Mouse (Mus musculus): Measurements from ENCODE around the gene Sv2a. TPM values are rescaled to one million over a fixed set of nuclear protein-coding genes. Genes with fewer than 3 reads are reported as not detected.

The Sv2a gene
- total and polyA plus RNA-seq, 2 experiments from 2014 or later: 112 to 124 TPM

DNA sequence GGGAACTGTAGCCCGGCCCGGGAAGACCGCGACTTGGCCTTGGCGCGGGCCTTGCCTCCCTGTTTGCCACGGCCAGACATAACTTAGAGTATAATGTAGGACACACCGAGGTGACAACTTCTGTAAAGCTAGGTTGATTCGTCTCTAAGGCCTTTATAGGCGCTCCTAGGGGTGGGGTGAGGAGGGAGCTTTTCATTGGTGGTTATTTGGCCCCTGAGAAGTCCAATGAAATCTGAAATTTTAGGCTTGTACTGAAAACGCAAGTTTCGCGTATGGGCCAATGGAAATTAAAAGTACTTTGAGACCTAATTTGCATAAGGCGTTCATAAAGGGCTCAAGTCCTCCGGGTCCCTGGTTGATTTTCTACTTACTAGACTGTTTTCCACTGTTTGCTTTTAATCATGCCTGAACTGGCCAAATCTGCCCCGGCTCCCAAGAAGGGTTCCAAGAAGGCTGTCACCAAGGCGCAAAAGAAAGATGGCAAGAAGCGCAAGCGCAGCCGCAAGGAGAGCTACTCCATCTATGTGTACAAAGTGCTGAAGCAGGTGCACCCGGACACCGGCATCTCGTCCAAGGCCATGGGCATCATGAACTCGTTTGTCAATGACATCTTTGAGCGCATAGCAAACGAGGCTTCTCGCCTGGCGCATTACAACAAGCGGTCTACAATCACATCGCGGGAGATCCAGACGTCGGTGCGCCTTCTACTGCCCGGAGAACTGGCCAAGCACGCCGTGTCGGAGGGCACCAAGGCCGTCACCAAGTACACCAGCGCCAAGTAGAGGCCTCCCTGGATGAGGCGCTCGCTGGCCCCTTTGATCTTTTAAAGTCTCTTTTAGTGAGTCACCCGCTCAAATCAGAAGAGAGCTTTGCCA lies 40.1 kb downstream of the Sv2a start, which contains the start of the genes Hist2h2ac and Hist2h2be:
Hist2h2ac (minus strand) TSS at position 116 of the 875 bp plus-strand sequence.
Hist2h2be (plus strand) TSS at position 355 of the 875 bp plus-strand sequence.
- WGBS: under 1% methylated on average over 43 of the region's 43 CpGs
- Histone ChIP-seq H3K4me1 (ENCODE audit: insufficient read depth) (peaks cover 10% of the 10 kb centered on the region), H3K27me3 (ENCODE audit: insufficient read depth, low read length) (no peaks in the 10 kb centered on the region), H3K4me3 (ENCODE audit: low read depth, low read length) (peak within 1 kb of the TSS; percentile 63), H3K27ac (ENCODE audit: low read depth, low read length) (peak within 1 kb of the TSS; percentile 92), H3K36me3 (ENCODE audit: insufficient read depth) (no peaks in the 10 kb centered on the region), H3K9ac (peak within 1 kb of the TSS; percentile 69), H3K9me3 (ENCODE audit: low read length) (no peaks in the 10 kb centered on the region), H3K4me2 (ENCODE audit: low read depth) (peak within 1 kb of the TSS; percentile 80)
- TF ChIP-seq CTCF (IDR thresholded peaks at IDR 0.05; ENCODE audit: low read depth): no peak
- ATAC-seq: peak; percentile 84
- peak; percentile 92 for DNase-seq

DNA sequence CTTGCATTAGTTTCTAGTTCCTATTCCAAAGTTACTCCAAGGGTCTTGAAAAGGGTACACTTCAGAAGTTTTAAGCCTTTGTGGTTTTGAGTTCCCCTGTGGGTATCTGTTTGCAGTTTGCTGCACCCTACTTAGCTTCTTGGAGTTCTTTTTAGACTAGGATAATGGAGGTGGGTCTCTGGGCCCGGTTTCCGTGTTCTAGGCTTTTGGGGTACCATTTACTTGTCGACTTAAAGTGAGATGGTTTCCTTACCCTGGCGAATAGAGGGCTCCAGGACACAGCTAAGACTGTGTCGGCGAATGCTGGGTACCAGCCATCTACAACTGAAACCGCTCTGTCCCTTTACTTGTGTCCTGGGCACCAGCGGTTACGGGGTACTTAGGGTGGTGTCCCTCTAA lies 40.7 kb downstream of the Sv2a start:
- no peak for TF ChIP-seq CTCF (IDR thresholded peaks at IDR 0.05; ENCODE audit: low read depth)
- Histone ChIP-seq H3K4me3 (ENCODE audit: low read depth, low read length) (peak overlapping the region; percentile 63), H3K9ac (peak overlapping the region; percentile 69), H3K27ac (ENCODE audit: low read depth, low read length) (peak overlapping the region; percentile 92), H3K36me3 (ENCODE audit: insufficient read depth) (no peaks in the 10 kb centered on the region), H3K27me3 (ENCODE audit: insufficient read depth, low read length) (no peaks in the 10 kb centered on the region), H3K4me1 (ENCODE audit: insufficient read depth) (peaks cover 10% of the 10 kb centered on the region), H3K4me2 (ENCODE audit: low read depth) (peak overlapping the region; percentile 80), H3K9me3 (ENCODE audit: low read length) (no peaks in the 10 kb centered on the region)
- ATAC-seq (no peak), DNase-seq (no peak)
- 9% methylated on average over 9 of the region's 9 CpGs for WGBS

DNA sequence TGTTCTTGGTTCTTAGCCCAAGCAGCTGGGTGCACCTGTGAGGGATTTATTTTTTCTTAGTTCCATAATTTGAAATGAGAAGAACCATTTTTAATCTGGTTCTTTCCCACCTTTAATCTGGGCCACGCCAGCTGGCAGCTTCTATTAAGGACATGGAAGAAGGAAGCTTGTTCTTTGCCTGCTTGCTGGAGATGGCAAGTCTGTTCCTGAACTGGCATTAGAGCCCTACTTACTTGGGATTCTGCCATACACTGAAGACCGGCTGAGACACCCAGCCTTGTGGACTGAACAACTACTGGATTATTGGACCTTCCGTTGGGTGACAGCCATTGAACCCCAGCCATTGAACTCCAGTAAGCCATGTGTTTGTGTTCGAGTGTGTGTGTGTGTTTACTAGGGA lies 41.8 kb downstream of the Sv2a start:
- ATAC-seq (no peak), DNase-seq (no peak)
- H3K27ac ChIP-seq (ENCODE audit: low read depth, low read length): no peak overlapping the region
- H3K4me1 ChIP-seq (ENCODE audit: insufficient read depth): peaks cover 10% of the 10 kb centered on the region
- no peaks in the 10 kb centered on the region for H3K36me3 ChIP-seq (ENCODE audit: insufficient read depth)
- H3K9ac ChIP-seq: no peak overlapping the region
- H3K9me3 ChIP-seq (ENCODE audit: low read length): no peaks in the 10 kb centered on the region
- no peak for TF ChIP-seq CTCF (IDR thresholded peaks at IDR 0.05; ENCODE audit: low read depth)
- 60% methylated on average over 4 of the region's 4 CpGs for WGBS
- peak overlapping the region; percentile 80 for H3K4me2 ChIP-seq (ENCODE audit: low read depth)
- no peak overlapping the region for H3K4me3 ChIP-seq (ENCODE audit: low read depth, low read length)
- no peaks in the 10 kb centered on the region for H3K27me3 ChIP-seq (ENCODE audit: insufficient read depth, low read length)

DNA sequence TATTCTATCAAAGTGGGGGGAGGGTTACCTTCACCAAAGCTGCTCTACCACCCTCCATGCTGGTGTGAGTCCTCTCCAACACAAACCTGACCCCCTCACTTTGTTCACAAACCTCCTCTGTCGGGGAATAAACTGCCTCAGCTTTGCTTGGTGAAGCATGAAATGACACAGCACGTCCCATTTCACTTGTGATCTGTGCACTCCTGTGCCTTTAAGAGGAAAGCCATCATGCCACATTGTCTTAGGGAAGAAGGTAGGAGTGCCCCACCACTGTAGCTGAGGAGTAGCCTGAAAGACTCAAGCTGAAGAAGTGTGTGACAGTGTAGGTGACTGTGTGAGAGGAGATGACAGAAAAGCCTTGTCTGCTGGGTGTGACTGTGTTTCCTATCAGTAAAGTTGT lies 44.5 kb downstream of the Sv2a start:
- Histone ChIP-seq H3K27ac (ENCODE audit: low read depth, low read length) (no peak overlapping the region), H3K9ac (no peak overlapping the region), H3K4me3 (ENCODE audit: low read depth, low read length) (no peak overlapping the region), H3K27me3 (ENCODE audit: insufficient read depth, low read length) (no peaks in the 10 kb centered on the region), H3K4me2 (ENCODE audit: low read depth) (no peak overlapping the region), H3K4me1 (ENCODE audit: insufficient read depth) (peaks cover 10% of the 10 kb centered on the region), H3K36me3 (ENCODE audit: insufficient read depth) (no peaks in the 10 kb centered on the region), H3K9me3 (ENCODE audit: low read length) (no peaks in the 10 kb centered on the region)
- ATAC-seq (no peak), DNase-seq (no peak)
- TF ChIP-seq CTCF (IDR thresholded peaks at IDR 0.05; ENCODE audit: low read depth): no peak
- WGBS: 9% methylated on average over 2 of the region's 2 CpGs

DNA sequence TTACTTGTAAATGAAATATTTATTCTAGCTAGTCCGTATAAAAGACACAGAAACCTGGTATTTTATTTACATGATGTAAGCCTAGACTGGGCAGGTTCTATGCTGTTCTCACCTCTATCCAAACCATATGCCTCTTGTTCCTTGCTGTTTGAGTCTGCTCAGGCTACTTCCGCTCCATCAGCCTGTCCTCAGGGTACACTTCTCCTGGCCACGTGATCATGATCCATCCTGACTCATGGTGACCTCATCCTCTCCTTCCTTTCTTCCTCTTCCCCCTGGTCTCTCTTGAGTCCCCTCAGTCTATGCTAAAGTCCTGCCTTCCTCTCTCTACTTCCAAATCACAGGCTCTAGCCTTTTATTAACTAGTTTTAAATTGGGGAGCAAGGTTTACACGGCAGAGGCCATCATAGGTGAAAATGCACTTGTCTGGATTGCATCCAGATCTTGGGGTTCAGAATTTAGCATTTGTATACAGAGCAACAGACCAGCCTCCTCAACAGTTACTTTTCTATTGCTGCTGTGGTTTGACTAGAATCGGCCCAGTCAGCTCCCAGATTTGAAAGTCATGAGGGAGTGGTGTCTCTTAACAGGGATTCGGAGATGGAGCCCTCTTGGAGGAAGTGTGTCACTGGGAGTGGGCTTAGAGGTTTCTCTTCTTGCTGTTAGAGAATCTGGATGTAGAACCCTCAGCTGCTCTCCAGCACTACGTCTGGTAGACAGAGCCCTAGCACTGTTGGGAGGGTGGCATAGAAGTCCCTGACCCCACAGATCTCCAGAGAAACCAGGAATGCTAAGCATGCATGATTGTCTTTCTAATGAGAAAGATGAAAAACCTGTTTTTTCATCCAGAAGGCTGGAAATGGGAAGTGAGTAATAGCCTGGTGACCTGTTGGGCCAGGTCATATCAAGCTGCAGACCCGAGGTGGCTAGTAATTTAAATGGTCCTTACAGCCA lies 46.0 kb downstream of the Sv2a start:
- WGBS: 77% methylated on average over 8 of the region's 8 CpGs
- Histone ChIP-seq H3K4me1 (ENCODE audit: insufficient read depth) (peaks cover 10% of the 10 kb centered on the region), H3K27me3 (ENCODE audit: insufficient read depth, low read length) (no peaks in the 10 kb centered on the region), H3K36me3 (ENCODE audit: insufficient read depth) (no peaks in the 10 kb centered on the region), H3K9me3 (ENCODE audit: low read length) (no peaks in the 10 kb centered on the region), H3K4me3 (ENCODE audit: low read depth, low read length) (no peak overlapping the region), H3K9ac (no peak overlapping the region), H3K27ac (ENCODE audit: low read depth, low read length) (no peak overlapping the region), H3K4me2 (ENCODE audit: low read depth) (no peak overlapping the region)
- TF ChIP-seq CTCF (IDR thresholded peaks at IDR 0.05; ENCODE audit: low read depth): no peak
- no peak for ATAC-seq
- no peak for DNase-seq

DNA sequence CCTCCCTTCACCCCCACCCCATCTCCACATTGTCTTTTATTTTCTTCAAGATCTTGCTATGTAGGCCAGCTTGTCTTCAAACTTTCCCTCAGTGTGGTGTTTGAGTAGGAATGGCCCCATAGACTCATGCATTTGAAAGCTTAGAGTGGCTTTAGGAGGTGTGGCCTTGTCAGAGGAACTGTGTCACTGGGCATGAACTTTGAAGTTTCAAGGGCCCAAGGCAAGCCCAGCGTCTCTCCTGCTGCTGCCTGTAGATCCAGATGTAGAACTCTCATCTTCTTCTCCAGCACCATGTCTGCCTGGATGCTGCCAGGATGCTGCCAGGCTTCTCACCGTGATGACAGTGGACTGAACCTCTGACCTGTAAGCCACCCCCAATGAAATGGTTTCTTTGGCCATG lies 47.9 kb downstream of the Sv2a start:
- ATAC-seq: no peak
- TF ChIP-seq CTCF (IDR thresholded peaks at IDR 0.05; ENCODE audit: low read depth): no peak
- 79% methylated on average over 2 of the region's 2 CpGs for WGBS

More for the DNA sequence above, 47.9 kb downstream of the Sv2a start:
- H3K4me3 ChIP-seq (ENCODE audit: low read depth, low read length): no peak overlapping the region
- H3K4me1 ChIP-seq (ENCODE audit: insufficient read depth): 0 out of 2 replicates have a peak, but pooled peaks cover 4% of the 10 kb centered on the region
- no peak overlapping the region for H3K27ac ChIP-seq (ENCODE audit: low read depth, low read length)
- H3K36me3 ChIP-seq (ENCODE audit: insufficient read depth): no peaks in the 10 kb centered on the region
- H3K9me3 ChIP-seq (ENCODE audit: low read length): no peaks in the 10 kb centered on the region
- no peaks in the 10 kb centered on the region for H3K27me3 ChIP-seq (ENCODE audit: insufficient read depth, low read length)
- DNase-seq: no peak
- no peak overlapping the region for H3K4me2 ChIP-seq (ENCODE audit: low read depth)
- no peak overlapping the region for H3K9ac ChIP-seq

Measured in forebrain, postnatal 0 days (tissue).